Mouse (Mus musculus): Measurements from ENCODE around the gene Tmem237. TPM values are rescaled to one million over a fixed set of nuclear protein-coding genes. Genes with fewer than 3 reads are reported as not detected.

Tmem237 gene
- polyA plus RNA-seq, 1 experiment from 2014 or later, result 37.1 TPM

GRCm38 (mm10) chr1:59067976-59068375 lies 52.2 kb downstream of the Tmem237 start:
- H3K4me2 ChIP-seq (replicated peaks), result no peak overlapping the region
- no peaks in the 10 kb centered on the region for H3K36me3 ChIP-seq
- no peaks in the 10 kb centered on the region for H3K27me3 ChIP-seq (replicated peaks)
- H3K4me3 ChIP-seq (replicated peaks), result no peak overlapping the region
- no peaks in the 10 kb centered on the region for H3K9me3 ChIP-seq
- H3K4me1 ChIP-seq (replicated peaks), result no peaks in the 10 kb centered on the region
- no peak overlapping the region for H3K27ac ChIP-seq
- peak; percentile 61; the same call in 1 of the 2 replicates for ATAC-seq
- WGBS, result 5% methylated on average over 3 of the region's 3 CpGs
- no peak overlapping the region for H3K9ac ChIP-seq

GRCm38 (mm10) chr1:59063697-59064096 lies 56.5 kb downstream of the Tmem237 start:
- no peak for ATAC-seq
- H3K4me2 ChIP-seq (replicated peaks), result no peak overlapping the region
- no peaks in the 10 kb centered on the region for H3K27me3 ChIP-seq (replicated peaks)
- no peaks in the 10 kb centered on the region for H3K36me3 ChIP-seq
- no peak overlapping the region for H3K27ac ChIP-seq
- no peak overlapping the region for H3K9ac ChIP-seq
- no peaks in the 10 kb centered on the region for H3K4me1 ChIP-seq (replicated peaks)
- no peak overlapping the region for H3K4me3 ChIP-seq (replicated peaks)
- WGBS, result 47% methylated on average over 3 of the region's 3 CpGs
- no peaks in the 10 kb centered on the region for H3K9me3 ChIP-seq

GRCm38 (mm10) chr1:59056955-59057354 lies 63.3 kb downstream of the Tmem237 start:
- no peak overlapping the region for H3K4me2 ChIP-seq (replicated peaks)
- no peaks in the 10 kb centered on the region for H3K27me3 ChIP-seq (replicated peaks)
- H3K27ac ChIP-seq, result no peak overlapping the region
- H3K9ac ChIP-seq, result no peak overlapping the region
- H3K4me3 ChIP-seq (replicated peaks), result no peak overlapping the region
- H3K36me3 ChIP-seq, result no peaks in the 10 kb centered on the region
- H3K9me3 ChIP-seq, result no peaks in the 10 kb centered on the region
- 47% methylated on average over 2 of the region's 2 CpGs for WGBS
- 0 out of 2 replicates have a peak, but pooled peaks have one; percentile 51 for ATAC-seq
- H3K4me1 ChIP-seq (replicated peaks), result no peaks in the 10 kb centered on the region

- no peak overlapping the region for H3K4me2 ChIP-seq (replicated peaks)
- WGBS, result 73% methylated on average over 2 of the region's 2 CpGs
- no peak overlapping the region for H3K27ac ChIP-seq
- H3K9ac ChIP-seq, result no peak overlapping the region
- no peaks in the 10 kb centered on the region for H3K27me3 ChIP-seq (replicated peaks)
- no peaks in the 10 kb centered on the region for H3K4me1 ChIP-seq (replicated peaks)
- ATAC-seq, result no peak
- no peaks in the 10 kb centered on the region for H3K9me3 ChIP-seq
- no peaks in the 10 kb centered on the region for H3K36me3 ChIP-seq
- H3K4me3 ChIP-seq (replicated peaks), result no peak overlapping the region
Measured at GRCm38 (mm10) chr1:59051306-59051705, 68.9 kb downstream of the Tmem237 start.

Other genes starting within 250 kb of the Tmem237 start
- 11.5 and 12.0 TPM in 2 replicates for gene Trak2, start 147.0 kb downstream of the Tmem237 start, polyA plus RNA-seq (2015; fragmentation: Nextera tagmentation; extraction: Ambion mirVana)
- 21.3 and 23.1 TPM in 2 replicates for gene Stradb, start 146.9 kb downstream of the Tmem237 start, polyA plus RNA-seq (2015; fragmentation: Nextera tagmentation; extraction: Ambion mirVana)
- gene C2cd6, start 25.5 kb downstream of the Tmem237 start, polyA plus RNA-seq (2015; fragmentation: Nextera tagmentation; extraction: Ambion mirVana), result not detected in 2 replicates
- gene Mpp4, start 43.0 kb upstream of the Tmem237 start, polyA plus RNA-seq (2015; fragmentation: Nextera tagmentation; extraction: Ambion mirVana), result 0.48 and 0.50 TPM in 2 replicates
- 7.4 and 7.5 TPM in 2 replicates for gene Als2, start 116.8 kb upstream of the Tmem237 start, polyA plus RNA-seq (2015; fragmentation: Nextera tagmentation; extraction: Ambion mirVana)
- 0.20 and 0.63 TPM in 2 replicates for gene Cdk15, start 136.5 kb upstream of the Tmem237 start, polyA plus RNA-seq (2015; fragmentation: Nextera tagmentation; extraction: Ambion mirVana)